Mouse (Mus musculus) embryonic fibroblast, embryonic 13.5 days (primary cell): ENCODE data around the gene Ubxn10.

Experiments
- CTCF ChIP-seq: IDR thresholded peaks from 2 replicates; pipeline ENCODE4 v1.5.1; 2011; ENCODE audit warnings: mild to moderate bottlenecking, control low read depth, low read length, moderate library complexity, borderline replicate concordance; ENCODE audit not compliant: insufficient read depth
- POLR2A ChIP-seq: IDR thresholded peaks from 2 replicates; pipeline ENCODE4 v1.6.1; 2011; ENCODE audit warnings: low read depth, mild to moderate bottlenecking, control low read depth, low read length, moderate library complexity

DNA sequence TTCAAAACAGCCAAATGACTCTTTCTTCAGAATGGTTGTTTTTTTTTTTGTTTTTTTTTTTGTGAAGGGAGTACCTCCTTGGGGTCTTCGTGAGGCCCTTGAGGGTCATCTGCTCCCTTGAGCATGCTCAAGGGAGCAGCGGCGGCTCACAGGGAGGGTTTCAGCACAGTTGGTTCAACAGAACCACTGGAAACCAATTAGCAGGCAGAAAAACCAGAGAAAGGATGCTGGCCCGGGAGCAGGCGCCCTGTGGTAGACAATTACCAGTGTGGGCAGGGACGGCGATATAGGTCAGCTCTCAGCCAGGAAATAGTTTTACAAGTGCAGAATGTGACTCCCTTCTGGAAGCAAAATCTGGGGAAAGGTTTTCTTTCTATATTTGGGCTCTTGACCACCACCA lies 33.4 kb downstream of the Ubxn10 start:
- no peak for TF ChIP-seq POLR2A
- no peak for TF ChIP-seq CTCF
